Mouse (Mus musculus): ENCODE results near the gene Psmd7. TPM values are rescaled to one million over a fixed set of nuclear protein-coding genes. Genes with fewer than 3 reads are reported as not detected.
"Not testable (repeated sequence)": the region's sequence is repeated elsewhere in the genome, so short reads cannot be mapped to it uniquely, and the experiment has no call there.

The Psmd7 gene
- 268 and 274 TPM in 2 replicates for polyA plus RNA-seq (2015; fragmentation: Nextera tagmentation; extraction: Ambion mirVana)

GRCm38 (mm10) chr8:107587995-107588780 is at the start of gene Psmd7:
TSS of gene Psmd7 (minus strand) at chr8:107588464.
- ATAC-seq, result peak; percentile 98
- H3K9me3 ChIP-seq (replicated peaks), result no peaks in the 10 kb centered on the region

GRCm38 (mm10) chr8:107633734-107634133 is 45.5 kb upstream of the Psmd7 start:
- Histone ChIP-seq H3K4me3 (no peak overlapping the region), H3K27me3 (0 out of 2 replicates have a peak, but pooled peaks cover 5% of the 10 kb centered on the region), H3K4me2 (no peak overlapping the region), H3K4me1 (no peaks in the 10 kb centered on the region), H3K9ac (no peak overlapping the region), H3K36me3 (ENCODE audit: poor library complexity, severe bottlenecking) (no peaks in the 10 kb centered on the region), H3K9me3 (replicated peaks) (no peaks in the 10 kb centered on the region; the same call in 1 of the 2 replicates), H3K27ac (no peak overlapping the region)
- no peak for ATAC-seq
- 93% methylated on average over 2 of the region's 2 CpGs for WGBS

More at GRCm38 (mm10) chr8:107587995-107588780, at the start of gene Psmd7:
- WGBS, result 1% methylated on average over 61 of the region's 65 CpGs
- Histone ChIP-seq H3K27me3 (no peaks in the 10 kb centered on the region), H3K4me2 (peak within 1 kb of the TSS; percentile 91), H3K27ac (peak within 1 kb of the TSS; percentile 83), H3K4me3 (peak within 1 kb of the TSS; percentile 96), H3K4me1 (peaks cover 18% of the 10 kb centered on the region), H3K9ac (peak within 1 kb of the TSS; percentile 94), H3K36me3 (ENCODE audit: poor library complexity, severe bottlenecking) (peaks cover 32% of the 10 kb centered on the region)

GRCm38 (mm10) chr8:107629701-107630100 is 41.4 kb upstream of the Psmd7 start:
- Histone ChIP-seq H3K4me2 (no peak overlapping the region), H3K9ac (no peak overlapping the region), H3K4me3 (no peak overlapping the region), H3K27ac (no peak overlapping the region), H3K9me3 (replicated peaks) (no peaks in the 10 kb centered on the region; the same call in 1 of the 2 replicates), H3K27me3 (0 out of 2 replicates have a peak, but pooled peaks cover 5% of the 10 kb centered on the region), H3K36me3 (ENCODE audit: poor library complexity, severe bottlenecking) (no peaks in the 10 kb centered on the region), H3K4me1 (no peaks in the 10 kb centered on the region)
- WGBS, result 65% methylated on average over 11 of the region's 11 CpGs
- no peak for ATAC-seq

- Histone ChIP-seq H3K4me2 (no peak overlapping the region), H3K4me3 (no peak overlapping the region), H3K9ac (no peak overlapping the region), H3K27me3 (0 out of 2 replicates have a peak, but pooled peaks cover 5% of the 10 kb centered on the region), H3K36me3 (ENCODE audit: poor library complexity, severe bottlenecking) (no peaks in the 10 kb centered on the region), H3K9me3 (replicated peaks) (no peaks in the 10 kb centered on the region; the same call in 1 of the 2 replicates), H3K4me1 (no peaks in the 10 kb centered on the region), H3K27ac (no peak overlapping the region)
- WGBS, result 74% methylated on average over 8 of the region's 8 CpGs
- no peak for ATAC-seq
Measured at GRCm38 (mm10) chr8:107628501-107629149, 40.4 kb upstream of the Psmd7 start.

- Histone ChIP-seq H3K36me3 (ENCODE audit: poor library complexity, severe bottlenecking) (no peaks in the 10 kb centered on the region), H3K9me3 (replicated peaks) (no peaks in the 10 kb centered on the region; the same call in 1 of the 2 replicates), H3K9ac (no peak overlapping the region), H3K27me3 (0 out of 2 replicates have a peak, but pooled peaks cover 5% of the 10 kb centered on the region), H3K27ac (no peak overlapping the region), H3K4me2 (no peak overlapping the region), H3K4me3 (no peak overlapping the region), H3K4me1 (no peaks in the 10 kb centered on the region)
- WGBS, result 71% methylated on average over 9 of the region's 9 CpGs
- ATAC-seq, result no peak
Measured at GRCm38 (mm10) chr8:107627881-107628280, 39.6 kb upstream of the Psmd7 start.

- not testable (repeated sequence) for H3K9me3 ChIP-seq (replicated peaks); H3K4me1 ChIP-seq
Measured at GRCm38 (mm10) chr8:107624301-107624700, 36.0 kb upstream of the Psmd7 start.

GRCm38 (mm10) chr8:107621930-107622623 is 33.8 kb upstream of the Psmd7 start:
- no peak overlapping the region for H3K4me3 ChIP-seq
- no peaks in the 10 kb centered on the region for H3K27me3 ChIP-seq
- H3K36me3 ChIP-seq (ENCODE audit: poor library complexity, severe bottlenecking), result no peaks in the 10 kb centered on the region
- ATAC-seq, result no peak
- no peak overlapping the region for H3K9ac ChIP-seq
- H3K9me3 ChIP-seq (replicated peaks), result no peaks in the 10 kb centered on the region
- H3K27ac ChIP-seq, result no peak overlapping the region
- no peaks in the 10 kb centered on the region for H3K4me1 ChIP-seq
- no peak overlapping the region for H3K4me2 ChIP-seq
- 94% methylated on average over 10 of the region's 10 CpGs for WGBS

More at GRCm38 (mm10) chr8:107624301-107624700, 36.0 kb upstream of the Psmd7 start:
- H3K4me3 ChIP-seq; H3K27me3 ChIP-seq; H3K36me3 ChIP-seq (ENCODE audit: poor library complexity, severe bottlenecking); ATAC-seq; H3K27ac ChIP-seq; H3K9ac ChIP-seq; H3K4me2 ChIP-seq: not testable (repeated sequence)

GRCm38 (mm10) chr8:107621136-107621535 is 32.9 kb upstream of the Psmd7 start:
- Histone ChIP-seq H3K4me3 (no peak overlapping the region), H3K9ac (no peak overlapping the region), H3K4me1 (no peaks in the 10 kb centered on the region), H3K4me2 (no peak overlapping the region), H3K9me3 (replicated peaks) (no peaks in the 10 kb centered on the region), H3K36me3 (ENCODE audit: poor library complexity, severe bottlenecking) (no peaks in the 10 kb centered on the region), H3K27me3 (no peaks in the 10 kb centered on the region), H3K27ac (no peak overlapping the region)
- 66% methylated on average over 3 of the region's 3 CpGs for whole genome bisulfite sequencing
- no peak for ATAC-seq

- no peaks in the 10 kb centered on the region for H3K36me3 ChIP-seq (ENCODE audit: poor library complexity, severe bottlenecking)
Measured at GRCm38 (mm10) chr8:107618499-107618898, 30.2 kb upstream of the Psmd7 start.

GRCm38 (mm10) chr8:107613411-107613810 is 25.1 kb upstream of the Psmd7 start:
- ATAC-seq, result no peak
- no peak overlapping the region for H3K27ac ChIP-seq
- no peaks in the 10 kb centered on the region for H3K27me3 ChIP-seq
- WGBS, result 88% methylated on average over 6 of the region's 6 CpGs
- H3K4me2 ChIP-seq, result no peak overlapping the region
- no peaks in the 10 kb centered on the region for H3K36me3 ChIP-seq (ENCODE audit: poor library complexity, severe bottlenecking)
- H3K9ac ChIP-seq, result no peak overlapping the region
- H3K9me3 ChIP-seq (replicated peaks), result no peaks in the 10 kb centered on the region
- H3K4me1 ChIP-seq, result no peaks in the 10 kb centered on the region
- no peak overlapping the region for H3K4me3 ChIP-seq

More at GRCm38 (mm10) chr8:107618499-107618898, 30.2 kb upstream of the Psmd7 start:
- Histone ChIP-seq H3K27ac (no peak overlapping the region), H3K9ac (no peak overlapping the region), H3K4me1 (no peaks in the 10 kb centered on the region), H3K4me2 (no peak overlapping the region), H3K4me3 (no peak overlapping the region), H3K27me3 (no peaks in the 10 kb centered on the region), H3K9me3 (replicated peaks) (no peaks in the 10 kb centered on the region)
- no peak for ATAC-seq
- 93% methylated on average over 10 of the region's 10 CpGs for WGBS

GRCm38 (mm10) chr8:107610845-107611244 is 22.6 kb upstream of the Psmd7 start:
- H3K4me3 ChIP-seq, result no peak overlapping the region
- no peaks in the 10 kb centered on the region for H3K9me3 ChIP-seq (replicated peaks)
- no peak overlapping the region for H3K9ac ChIP-seq
- 0 out of 2 replicates have a peak overlapping the region, but pooled peaks have one; percentile 10 for H3K4me2 ChIP-seq
- ATAC-seq, result no peak
- 0 out of 2 replicates have a peak, but pooled peaks cover 7% of the 10 kb centered on the region for H3K4me1 ChIP-seq
- WGBS, result 27% methylated on average over 11 of the region's 11 CpGs
- no peaks in the 10 kb centered on the region for H3K36me3 ChIP-seq (ENCODE audit: poor library complexity, severe bottlenecking)
- no peaks in the 10 kb centered on the region for H3K27me3 ChIP-seq
- H3K27ac ChIP-seq, result no peak overlapping the region

Measured in forebrain, embryonic 13.5 days (tissue).